Mouse (Mus musculus) right cerebral cortex, adult 18-20 months (tissue): ENCODE measurements at regions not wholly inside any gene's neighbourhood (a gene's known extent, or its start where the extent isn't known, plus 50 kb on each side); places are given as distances from the start of the nearest gene placed in this dataset.

Experiments
- DNase-seq: peaks from one replicate; pipeline ENCODE4 v3.0.0; 2022; ENCODE audit warnings: mixed read lengths

GRCm38 (mm10) chr6:59556668-59557310 is 130.7 kb upstream of the Gprin3 start:
- DNase-seq, result no peak

GRCm38 (mm10) chr6:59537025-59537424 is 110.9 kb upstream of the Gprin3 start:
- DNase-seq, result no peak

- DNase-seq, result peak; percentile 8
Measured at GRCm38 (mm10) chr6:59524940-59525265, 98.8 kb upstream of the Gprin3 start.

GRCm38 (mm10) chr6:59524095-59524939 is 98.2 kb upstream of the Gprin3 start:
- DNase-seq, result no peak

GRCm38 (mm10) chr6:59522960-59523359 is 96.9 kb upstream of the Gprin3 start:
- no peak for DNase-seq

GRCm38 (mm10) chr6:59500818-59501217 is 74.7 kb upstream of the Gprin3 start:
- peak; percentile 36 for DNase-seq

- DNase-seq, result no peak
Measured at GRCm38 (mm10) chr6:59498800-59499199, 72.7 kb upstream of the Gprin3 start.

- peak; percentile 60 for DNase-seq
Measured at GRCm38 (mm10) chr6:59498079-59498478, 72.0 kb upstream of the Gprin3 start.

GRCm38 (mm10) chr6:59489001-59489575 is 63.0 kb upstream of the Gprin3 start:
- DNase-seq, result peak; percentile 3

GRCm38 (mm10) chr6:59488386-59488785 is 62.3 kb upstream of the Gprin3 start:
- DNase-seq, result no peak

GRCm38 (mm10) chr6:59484004-59484403 is 57.9 kb upstream of the Gprin3 start:
- DNase-seq, result no peak

- DNase-seq, result peak; percentile 38
Measured at GRCm38 (mm10) chr6:59483587-59483986, 57.5 kb upstream of the Gprin3 start.
